Mouse (Mus musculus) thymus, adult 2 months (tissue): ENCODE measurements at regions not wholly inside any gene's neighbourhood (a gene's known extent, or its start where the extent isn't known, plus 50 kb on each side); places are given as distances from the start of the nearest gene placed in this dataset.

ENCODE experiments used
- DNase-seq: peaks from one replicate; pipeline ENCODE4 v3.0.0; 2021
- H3K27ac ChIP-seq: fragments of 200-500 bp; 2 replicates; pipeline ENCODE4 v1.5.1; 2012; ENCODE audit warnings: low read length, control low read depth; ENCODE audit not compliant: control insufficient read depth, insufficient read depth
- H3K27me3 ChIP-seq: fragments of 200-500 bp; 2 replicates; pipeline ENCODE4 v1.6.1; 2012; ENCODE audit warnings: mild to moderate bottlenecking, low read length, moderate library complexity, mixed read lengths; ENCODE audit not compliant: control insufficient read depth, insufficient read depth
- H3K36me3 ChIP-seq: fragments of 200-500 bp; 2 replicates; pipeline ENCODE4 v1.6.1; 2012; ENCODE audit warnings: mild to moderate bottlenecking, low read length, moderate library complexity; ENCODE audit not compliant: control insufficient read depth, insufficient read depth
- H3K4me1 ChIP-seq: fragments of 200-500 bp; replicated peaks from 2 replicates; pipeline ENCODE4 v1.6.1; 2012; ENCODE audit warnings: low read length; ENCODE audit not compliant: control insufficient read depth, insufficient read depth
- H3K4me3 ChIP-seq: fragments of 200-500 bp; 2 replicates; pipeline ENCODE4 v1.5.1; 2012; ENCODE audit warnings: mild to moderate bottlenecking, low read length, control low read depth, moderate library complexity; ENCODE audit not compliant: control insufficient read depth, insufficient read depth
- CTCF ChIP-seq: fragments of 200-500 bp; IDR thresholded peaks from 2 replicates; pipeline ENCODE4 v1.5.1; 2012; ENCODE audit warnings: mild to moderate bottlenecking, control low read depth, low read length, moderate library complexity, borderline replicate concordance; ENCODE audit not compliant: control insufficient read depth, poor library complexity, insufficient read depth; ENCODE audit errors: extremely low read depth
- POLR2A ChIP-seq: fragments of 200-500 bp; IDR thresholded peaks from 2 replicates; pipeline ENCODE4 v1.6.1; 2012; ENCODE audit warnings: mild to moderate bottlenecking, low read length, control low read depth, moderate library complexity; ENCODE audit not compliant: control insufficient read depth, poor library complexity, insufficient read depth; ENCODE audit errors: extremely low read depth
- WGBS: fragments of 180-500 bp; shearing (Covaris S2); methylation state at CpG from one replicate; pipeline ENCODE4 v1.1.7; 2018; 5-methylcytosine and 5-hydroxymethylcytosine counted together

DNA sequence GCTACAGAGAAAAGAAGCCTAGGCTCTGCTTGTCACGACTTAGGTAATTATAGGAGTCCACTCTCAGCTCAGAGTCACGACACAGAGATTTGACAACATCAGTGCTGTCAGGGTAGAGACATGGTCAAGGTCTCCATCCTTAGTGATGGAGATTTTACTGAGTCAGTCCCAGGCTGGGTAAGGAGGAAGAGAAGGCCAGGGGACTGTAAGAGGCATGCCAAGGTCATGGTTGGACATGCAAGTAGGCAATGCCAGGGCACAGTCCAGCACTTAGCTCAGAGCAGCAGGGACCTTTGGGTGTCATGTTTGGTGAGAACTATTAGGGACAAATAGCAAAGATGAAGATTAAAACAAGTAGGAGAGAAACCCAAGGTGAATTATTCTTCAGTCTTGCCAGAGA lies 200.7 kb upstream of the A230072I06Rik start:
- DNase-seq, result no peak
- no peaks in the 10 kb centered on the region for H3K36me3 ChIP-seq
- no peak overlapping the region for H3K27ac ChIP-seq
- H3K4me3 ChIP-seq, result no peak overlapping the region
- TF ChIP-seq POLR2A, result no peak
- no peak for TF ChIP-seq CTCF
- 85% methylated on average over 2 of the region's 2 CpGs for WGBS
- H3K27me3 ChIP-seq, result no peaks in the 10 kb centered on the region
- no peaks in the 10 kb centered on the region for H3K4me1 ChIP-seq

GRCm38 (mm10) chr8:12078679-12079566 lies 199.7 kb upstream of the A230072I06Rik start:
- H3K27ac ChIP-seq, result no peak overlapping the region
- no peak overlapping the region for H3K4me3 ChIP-seq
- no peaks in the 10 kb centered on the region for H3K27me3 ChIP-seq
- no peaks in the 10 kb centered on the region for H3K36me3 ChIP-seq
- 81% methylated on average over 14 of the region's 14 CpGs for WGBS
- no peak for DNase-seq
- H3K4me1 ChIP-seq, result no peaks in the 10 kb centered on the region
- TF ChIP-seq POLR2A, result no peak
- TF ChIP-seq CTCF, result no peak

DNA sequence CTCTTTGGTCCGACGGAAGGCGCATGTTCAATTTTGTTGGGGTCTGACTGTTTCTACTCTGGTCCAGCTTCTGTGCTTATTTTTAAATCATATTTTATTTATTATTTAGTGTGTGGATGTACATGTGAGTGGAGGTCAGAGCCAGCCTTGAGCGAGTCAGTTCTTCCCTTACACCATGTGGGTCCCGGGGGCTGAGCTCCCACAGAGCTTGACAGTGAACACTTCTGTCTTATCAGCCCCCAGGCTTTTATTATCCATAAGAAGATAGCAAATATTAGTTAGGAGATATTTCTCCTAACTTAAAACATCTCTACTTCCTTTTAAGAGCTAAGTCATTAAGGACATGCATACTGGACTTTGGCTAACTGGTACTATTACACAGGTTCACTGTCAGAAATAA lies 197.1 kb upstream of the A230072I06Rik start:
- TF ChIP-seq CTCF (no peak), POLR2A (no peak)
- 95% methylated on average over 5 of the region's 5 CpGs for WGBS
- Histone ChIP-seq H3K4me1 (no peaks in the 10 kb centered on the region), H3K27me3 (no peaks in the 10 kb centered on the region), H3K4me3 (no peak overlapping the region), H3K36me3 (no peaks in the 10 kb centered on the region), H3K27ac (no peak overlapping the region)
- DNase-seq, result no peak

DNA sequence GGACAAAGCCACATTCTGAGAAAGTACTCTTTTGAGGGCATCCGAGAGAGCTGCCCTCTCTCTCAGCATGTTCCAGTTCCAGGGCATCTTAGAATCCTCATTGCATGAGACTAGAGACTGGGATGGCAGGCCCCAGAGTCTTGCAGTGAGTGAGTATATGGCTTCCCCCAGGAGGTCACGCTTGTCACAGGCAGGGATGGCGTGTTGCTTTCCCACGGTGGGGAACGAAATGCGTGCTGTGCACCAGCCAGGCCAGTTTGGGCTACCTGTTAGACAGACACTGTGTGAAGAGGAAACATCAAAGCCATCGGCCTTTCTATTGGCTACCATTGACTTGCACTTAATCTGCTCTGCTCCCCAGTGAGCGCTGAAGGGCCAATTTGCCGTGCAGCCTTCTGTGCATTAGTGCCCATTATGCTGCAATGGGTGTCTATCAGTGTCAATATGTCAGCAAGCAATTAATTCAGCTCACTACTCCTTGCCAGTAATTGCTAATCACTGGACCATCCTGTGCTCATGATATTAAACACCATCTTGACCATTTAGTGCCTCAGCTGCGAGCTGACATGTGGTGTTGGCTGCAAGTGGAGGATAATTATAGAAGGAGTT lies 191.3 kb upstream of the A230072I06Rik start:
- Histone ChIP-seq H3K27ac (no peak overlapping the region), H3K4me1 (no peaks in the 10 kb centered on the region), H3K27me3 (no peaks in the 10 kb centered on the region), H3K36me3 (no peaks in the 10 kb centered on the region), H3K4me3 (no peak overlapping the region)
- TF ChIP-seq POLR2A (no peak), CTCF (no peak)
- WGBS, result 93% methylated on average over 10 of the region's 10 CpGs
- DNase-seq, result no peak

GRCm38 (mm10) chr8:12100145-12100544 lies 178.5 kb upstream of the A230072I06Rik start:
- 87% methylated on average over 8 of the region's 8 CpGs for WGBS
- no peak for DNase-seq
- no peaks in the 10 kb centered on the region for H3K36me3 ChIP-seq
- no peak overlapping the region for H3K27ac ChIP-seq
- no peak overlapping the region for H3K4me3 ChIP-seq
- H3K27me3 ChIP-seq, result no peaks in the 10 kb centered on the region
- H3K4me1 ChIP-seq, result no peaks in the 10 kb centered on the region
- TF ChIP-seq CTCF (no peak), POLR2A (no peak)

DNA sequence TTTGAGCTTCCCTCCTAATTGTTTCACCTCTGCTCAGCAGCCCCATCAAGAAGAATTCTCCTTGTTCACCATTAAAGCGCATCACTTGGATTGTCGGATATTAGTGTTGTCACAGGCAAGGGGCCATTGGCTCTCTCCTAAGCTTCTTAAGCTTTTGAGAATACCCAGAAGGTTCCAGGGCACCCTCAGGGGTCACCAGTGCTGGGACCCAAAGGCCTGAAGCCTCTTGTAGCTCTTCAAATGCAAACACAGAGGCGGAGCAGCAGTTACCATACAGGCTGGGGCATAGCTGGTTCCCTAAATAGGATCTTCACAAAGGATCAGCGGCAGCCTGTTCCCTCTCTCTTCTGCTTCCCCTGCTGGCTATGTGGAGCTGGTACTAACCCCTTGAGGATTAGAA lies 175.3 kb upstream of the A230072I06Rik start:
- H3K27me3 ChIP-seq, result no peaks in the 10 kb centered on the region
- TF ChIP-seq CTCF, result no peak
- TF ChIP-seq POLR2A, result no peak
- no peak overlapping the region for H3K4me3 ChIP-seq
- no peaks in the 10 kb centered on the region for H3K4me1 ChIP-seq
- no peaks in the 10 kb centered on the region for H3K36me3 ChIP-seq
- H3K27ac ChIP-seq, result no peak overlapping the region
- DNase-seq, result no peak
- 94% methylated on average over 4 of the region's 4 CpGs for WGBS
